Mouse (Mus musculus) small intestine, adult 10 weeks (tissue): ENCODE data around the gene Ngb. TPM values are rescaled to one million over a fixed set of nuclear protein-coding genes. Genes with fewer than 3 reads are reported as not detected.

ENCODE experiments used
- polyA plus RNA-seq: library from polyadenylated mRNA; stranded (reverse); fragments of 350-450 nt; fragmentation: Illumina TruSeq; extraction: RNeasy Lipid Tissue Mini Kit (QIAGEN cat#74804); gene quantifications from one replicate; pipeline ENCODE4 v1.2.3, GENCODE M21; 2014; ENCODE audit warnings: low replicate concordance

Ngb gene
- polyA plus RNA-seq: not detected

DNA sequence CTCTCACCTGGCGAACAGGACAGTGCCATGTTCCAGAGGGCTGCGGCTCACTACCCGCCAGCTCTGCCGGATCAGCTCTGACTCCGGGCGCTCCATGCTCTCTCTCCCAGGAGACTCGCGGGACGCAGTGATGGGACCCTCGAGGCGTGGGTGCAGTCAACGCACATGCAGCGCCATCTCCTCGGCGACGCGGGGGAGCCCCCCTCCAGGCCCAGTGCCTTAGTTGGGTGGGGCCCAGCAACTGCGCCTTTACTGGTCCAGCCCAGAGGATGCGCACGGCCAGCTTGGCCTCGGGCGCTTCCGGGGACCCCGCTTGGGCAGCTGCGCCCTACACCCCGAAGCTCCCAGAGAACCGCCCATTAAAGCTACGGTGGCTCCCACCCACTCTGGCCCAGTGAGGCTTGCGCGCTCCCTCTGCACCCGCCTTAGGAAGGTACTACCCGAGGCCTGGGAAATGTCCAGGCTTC is at the start of gene Ngb:
Ngb (minus strand) TSS at position 375 of the 467 bp plus-strand sequence.

DNA sequence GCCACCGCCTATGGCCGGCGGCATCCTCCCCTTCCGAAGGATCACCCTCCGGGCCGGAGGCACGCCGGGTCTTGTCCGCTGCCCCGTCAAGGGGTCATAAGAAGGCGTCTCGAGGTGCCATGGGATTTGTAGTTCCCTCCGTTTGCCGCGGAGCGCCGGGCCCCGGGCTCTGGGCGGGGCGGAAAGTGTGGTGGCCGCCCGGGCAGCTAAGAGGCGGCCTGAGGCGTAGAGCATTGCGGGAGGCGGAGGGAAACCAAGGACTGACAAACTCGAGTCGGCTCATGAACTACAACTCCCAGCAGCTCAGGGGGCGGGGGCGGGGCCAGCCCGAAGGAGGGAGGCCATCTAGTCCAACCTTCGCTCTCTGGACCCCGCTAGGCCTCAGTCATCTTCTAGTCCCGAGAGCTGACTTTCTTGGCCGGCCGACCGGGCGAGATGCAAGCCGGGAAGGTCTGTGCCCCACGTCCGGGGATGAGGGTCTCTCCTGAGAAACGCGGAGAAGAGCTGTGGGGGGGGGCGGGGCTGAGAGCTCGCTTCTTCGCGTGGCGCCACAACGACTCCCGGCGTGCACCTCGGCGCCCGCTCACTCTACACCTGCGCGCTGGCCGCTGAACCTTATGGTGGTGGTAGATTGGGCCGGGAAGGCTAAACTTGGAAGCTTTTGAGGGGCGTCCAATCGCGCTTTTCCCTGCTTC is 45.2 kb upstream of the Ngb start, which contains the start of gene Pomt2:
Pomt2 (minus strand) TSS at position 574 of the 695 bp plus-strand sequence.

GRCm38 (mm10) chr12:87146966-87147365 is 44.6 kb upstream of the Ngb start, which contains the start of gene Gstz1:
TSS of gene Gstz1 (plus strand) at chr12:87147165.

Other genes starting within 250 kb of the Ngb start
- gene Irf2bpl, start 217.7 kb downstream of the Ngb start, polyA plus RNA-seq: 13.1 TPM
- 14.9 TPM for gene Cipc, start 155.5 kb downstream of the Ngb start, polyA plus RNA-seq
- not detected for gene Zdhhc22, start 112.1 kb downstream of the Ngb start, polyA plus RNA-seq
- gene Tmem63c, start 81.2 kb downstream of the Ngb start, polyA plus RNA-seq: not detected
- gene Gstz1, start 44.6 kb upstream of the Ngb start, polyA plus RNA-seq: 67.0 TPM
- 4.2 TPM for gene Pomt2, start 45.4 kb upstream of the Ngb start, polyA plus RNA-seq
- not detected for gene Samd15, start 97.2 kb upstream of the Ngb start, polyA plus RNA-seq
- 5.0 TPM for gene Tmed8, start 97.9 kb upstream of the Ngb start, polyA plus RNA-seq
- 1.2 TPM for gene Noxred1, start 136.2 kb upstream of the Ngb start, polyA plus RNA-seq
- gene Vipas39, start 163.7 kb upstream of the Ngb start, polyA plus RNA-seq: 17.3 TPM
- 57.7 TPM for gene Ahsa1, start 163.9 kb upstream of the Ngb start, polyA plus RNA-seq
- not detected for gene Ism2, start 197.2 kb upstream of the Ngb start, polyA plus RNA-seq